Mouse (Mus musculus): Measurements from ENCODE around the gene Ddr2. TPM values are rescaled to one million over a fixed set of nuclear protein-coding genes. Genes with fewer than 3 reads are reported as not detected.
A peak's percentile ranks its signal among the peaks of the same experiment; 100 is the strongest.

Gene Ddr2
- total and polyA plus RNA-seq, 3 experiments = 0.17 to 0.37 (median 0.30) TPM

DNA sequence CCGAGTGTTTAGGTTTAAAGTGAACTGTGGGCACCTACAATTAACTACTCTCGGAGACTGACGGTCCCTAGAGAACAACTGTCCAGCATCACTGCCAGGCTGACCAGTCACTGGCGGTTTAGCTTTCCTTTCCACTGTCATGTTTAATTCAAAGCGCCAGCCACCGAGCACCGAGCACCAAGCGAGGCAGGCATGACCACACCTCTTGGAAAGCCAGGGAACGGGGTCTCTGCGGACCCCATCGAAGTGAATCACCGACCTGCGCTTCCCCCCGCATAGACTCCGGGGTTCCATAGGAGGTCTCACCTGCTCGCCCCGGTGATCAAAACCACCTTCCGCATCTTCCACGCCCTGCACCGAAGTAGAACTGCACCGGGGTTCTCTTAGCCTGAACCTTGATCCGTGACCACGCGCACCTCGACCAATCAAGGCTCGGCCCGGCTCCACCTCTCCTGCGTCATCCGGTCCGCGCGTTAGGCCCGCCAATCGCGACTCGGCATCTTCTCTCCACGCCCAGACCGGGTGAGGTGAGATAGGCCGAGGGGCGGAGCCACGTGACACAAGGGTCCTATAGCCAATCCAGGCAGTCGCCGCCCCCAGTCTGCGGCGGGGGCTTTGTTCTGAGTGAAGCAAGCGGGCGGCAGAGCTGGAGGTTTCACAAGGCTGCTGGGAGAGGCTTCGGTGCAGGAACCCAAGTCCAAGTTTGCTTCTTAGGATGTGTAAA, 141.6 kb downstream of the Ddr2 start, which contains the start of gene Hsd17b7 (continued):
- TF ChIP-seq CHD2 (IDR thresholded peaks at IDR 0.05; ENCODE audit: low read length) = peak; percentile 69

DNA sequence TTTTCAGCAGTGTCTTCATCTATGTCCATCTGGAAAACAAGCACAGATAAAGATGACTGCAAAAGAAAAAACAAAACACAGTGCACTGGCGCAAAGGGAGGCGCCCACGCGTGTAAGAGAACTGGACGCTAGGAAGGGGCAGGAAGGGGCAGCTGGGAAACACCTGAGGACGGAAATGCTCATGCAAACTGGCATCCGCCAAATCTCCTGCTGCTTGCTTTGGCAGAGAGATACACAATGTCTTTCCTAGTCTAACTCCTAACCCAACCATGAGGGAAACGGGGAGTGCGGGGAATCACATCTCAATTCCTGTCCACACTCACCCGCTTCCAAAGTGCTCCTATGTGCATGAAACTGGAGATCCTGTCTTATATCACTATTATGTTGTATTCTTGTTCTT, 157.5 kb downstream of the Ddr2 start:
- no peak overlapping the region for H3K4me3 ChIP-seq (replicated peaks in 1 of 3; ENCODE audit: low read depth in 2 of 3, low read length in 2 of 3, poor library complexity in 1 of 3)
- no peak for TF ChIP-seq RAD21 (IDR thresholded peaks at IDR 0.05; ENCODE audit: low read depth, low read length)
- no peak for TF ChIP-seq MEF2A (IDR thresholded peaks at IDR 0.05; ENCODE audit: borderline replicate concordance, low read depth, low read length)
- TF ChIP-seq USF1 (IDR thresholded peaks at IDR 0.05; ENCODE audit: low read depth, low read length) = no peak
- TF ChIP-seq ELF1 (IDR thresholded peaks at IDR 0.05; ENCODE audit: low read depth, low read length) = no peak
- TF ChIP-seq RCOR1 (conservative IDR thresholded peaks at IDR 0.05; ENCODE audit: low read depth, low read length) = no peak
- TF ChIP-seq MAZ (IDR thresholded peaks at IDR 0.05; ENCODE audit: low read depth, low read length) = no peak
- no peak for TF ChIP-seq ZKSCAN1 (IDR thresholded peaks at IDR 0.05; ENCODE audit: borderline replicate concordance, low read depth, low read length)
- no peak for TF ChIP-seq POLR2AphosphoS2 (IDR thresholded peaks at IDR 0.05; ENCODE audit: low read depth, low read length)
- no peak for TF ChIP-seq PAX5 (IDR thresholded peaks at IDR 0.05; ENCODE audit: low read length)
- TF ChIP-seq NRF1 (IDR thresholded peaks at IDR 0.05; ENCODE audit: low read depth, low read length) = no peak
- no peak for TF ChIP-seq ZC3H11A (IDR thresholded peaks at IDR 0.05; ENCODE audit: low read depth, low read length)
- TF ChIP-seq MYC (IDR thresholded peaks at IDR 0.05; ENCODE audit: low read depth, low read length) = no peak
- TF ChIP-seq USF2 (conservative IDR thresholded peaks at IDR 0.05; ENCODE audit: low read depth, low read length) = no peak
- no peak for TF ChIP-seq BHLHE40 (IDR thresholded peaks at IDR 0.05; ENCODE audit: low read depth, low read length)
- peaks cover 2% of the 10 kb centered on the region for H3K9me3 ChIP-seq (replicated peaks; ENCODE audit: low read length)
- no peak overlapping the region for H3K4me2 ChIP-seq (ENCODE audit: insufficient read depth, low read depth, poor library complexity, severe bottlenecking)
- H3K27me3 ChIP-seq (replicated peaks) = no peaks in the 10 kb centered on the region
- DNase-seq (ENCODE audit: extremely low read depth) = no peak
- H3K79me2 ChIP-seq (replicated peaks; ENCODE audit: control insufficient read depth, extremely low read depth, insufficient read depth, poor library complexity, severe bottlenecking) = no peaks in the 10 kb centered on the region
- H3K36me3 ChIP-seq (replicated peaks in 1 of 2; ENCODE audit: control insufficient read depth in 1 of 2, insufficient read depth in 1 of 2, low read length in 1 of 2) = peaks cover 4 to 66% of the 10 kb centered on the region in 2 experiments
- in situ Hi-C loops (cut with MboI; ENCODE audit: low pct_ligation_motif_present, low pct_unique_long_range_greater_than_20kb, low sequenced_read_pairs) = no loop called here
- no peaks in the 10 kb centered on the region for H3K4me1 ChIP-seq (ENCODE audit: control insufficient read depth in 1 of 2, insufficient read depth in 2 of 2)
- dilution Hi-C loops (cut with MboI; ENCODE audit: extremely low pct_ligation_motif_present, extremely low pct_unique_long_range_greater_than_20kb, low sequenced_read_pairs) = no loop called here
- H3K9ac ChIP-seq (ENCODE audit: insufficient read depth, low read depth) = no peak overlapping the region
- no peak overlapping the region for H3K27ac ChIP-seq (ENCODE audit: insufficient read depth, low read depth)

DNA sequence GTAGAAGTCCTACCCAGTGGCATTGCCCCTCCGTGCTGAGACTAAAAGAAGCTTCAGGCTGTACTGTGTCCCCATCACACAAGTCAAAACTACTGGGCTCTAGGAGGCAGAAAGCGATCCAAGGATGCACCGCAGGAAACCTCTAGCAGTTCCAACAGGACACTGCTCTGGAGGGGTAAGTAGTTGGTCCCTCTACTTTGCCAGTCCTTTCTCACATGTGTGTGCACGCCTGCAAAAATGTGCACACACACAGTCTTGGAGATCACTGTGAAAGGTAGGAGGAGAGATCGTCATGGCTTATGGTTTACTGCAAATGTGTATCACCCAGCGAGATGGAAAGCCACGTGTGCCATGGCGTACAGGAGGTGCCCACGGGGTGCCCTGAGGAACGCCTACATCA, 157.9 kb downstream of the Ddr2 start:
- dilution Hi-C loops (cut with MboI; ENCODE audit: extremely low pct_ligation_motif_present, extremely low pct_unique_long_range_greater_than_20kb, low sequenced_read_pairs) = no loop called here
- no peak for DNase-seq (ENCODE audit: extremely low read depth)
- Histone ChIP-seq H3K4me1 (ENCODE audit: control insufficient read depth in 1 of 2, insufficient read depth in 2 of 2) (no peaks in the 10 kb centered on the region), H3K9me3 (replicated peaks; ENCODE audit: low read length) (peaks cover 2% of the 10 kb centered on the region), H3K27me3 (replicated peaks) (no peaks in the 10 kb centered on the region), H3K4me3 (replicated peaks in 1 of 3; ENCODE audit: low read depth in 2 of 3, low read length in 2 of 3, poor library complexity in 1 of 3) (no peak overlapping the region), H3K79me2 (replicated peaks; ENCODE audit: control insufficient read depth, extremely low read depth, insufficient read depth, poor library complexity, severe bottlenecking) (no peaks in the 10 kb centered on the region), H3K9ac (ENCODE audit: insufficient read depth, low read depth) (no peak overlapping the region), H3K27ac (ENCODE audit: insufficient read depth, low read depth) (no peak overlapping the region), H3K36me3 (replicated peaks in 1 of 2; ENCODE audit: control insufficient read depth in 1 of 2, insufficient read depth in 1 of 2, low read length in 1 of 2) (peaks cover 4 to 62% of the 10 kb centered on the region in 2 experiments), H3K4me2 (ENCODE audit: insufficient read depth, low read depth, poor library complexity, severe bottlenecking) (no peak overlapping the region)
- in situ Hi-C loops (cut with MboI; ENCODE audit: low pct_ligation_motif_present, low pct_unique_long_range_greater_than_20kb, low sequenced_read_pairs) = no loop called here
- TF ChIP-seq E2F4 (IDR thresholded peaks at IDR 0.05; ENCODE audit: insufficient replicate concordance, low read depth, low read length) = no peak
- no peak for TF ChIP-seq NELFE (IDR thresholded peaks at IDR 0.05; ENCODE audit: low read depth, low read length)
- no peak for TF ChIP-seq POLR2AphosphoS2 (IDR thresholded peaks at IDR 0.05; ENCODE audit: low read depth, low read length)

Measured in CH12.LX (cell line).